Mouse (Mus musculus) kidney, adult 18-20 months (tissue): ENCODE data around the gene Mpl.

Experiments
- DNase-seq: peaks from one replicate; pipeline ENCODE4 v3.0.0; 2021

The Mpl gene

DNA sequence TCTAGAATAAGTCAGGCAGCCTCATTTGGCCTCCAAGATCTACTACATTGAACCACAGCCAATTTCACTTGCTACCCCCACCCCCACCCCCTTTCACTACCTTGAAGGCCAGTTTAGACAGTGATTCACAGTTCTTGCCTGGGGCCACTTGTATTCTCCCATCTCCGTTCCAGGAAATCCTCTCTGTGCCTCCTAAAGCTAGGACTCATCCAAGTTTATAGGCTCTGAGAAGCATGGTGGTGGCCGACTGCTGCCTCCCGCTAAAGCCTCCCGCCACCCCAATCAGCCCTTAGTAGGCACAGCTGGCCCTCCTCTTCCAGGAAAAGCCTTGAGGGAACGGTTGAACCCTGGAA, 29.9 kb downstream of the Mpl start:
- no peak for DNase-seq

DNA sequence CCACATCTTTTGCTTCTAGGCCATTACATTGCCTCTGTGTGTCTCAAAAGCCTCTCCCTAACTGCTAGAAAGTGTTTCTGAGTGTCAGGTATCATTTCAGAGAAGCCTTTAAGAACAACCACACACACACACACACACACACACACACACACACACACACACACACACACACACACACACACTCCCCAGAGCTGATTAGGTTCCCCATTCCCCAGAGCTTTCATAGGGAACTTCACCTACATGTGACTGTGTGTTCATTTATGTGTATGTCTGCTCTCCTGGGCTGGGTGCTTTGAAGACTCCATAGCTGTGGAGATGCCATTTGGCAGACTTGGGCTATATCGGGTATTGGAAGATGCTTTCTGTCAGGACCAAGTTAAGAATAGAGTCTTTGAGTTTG, 31.9 kb downstream of the Mpl start:
- DNase-seq, result no peak

DNA sequence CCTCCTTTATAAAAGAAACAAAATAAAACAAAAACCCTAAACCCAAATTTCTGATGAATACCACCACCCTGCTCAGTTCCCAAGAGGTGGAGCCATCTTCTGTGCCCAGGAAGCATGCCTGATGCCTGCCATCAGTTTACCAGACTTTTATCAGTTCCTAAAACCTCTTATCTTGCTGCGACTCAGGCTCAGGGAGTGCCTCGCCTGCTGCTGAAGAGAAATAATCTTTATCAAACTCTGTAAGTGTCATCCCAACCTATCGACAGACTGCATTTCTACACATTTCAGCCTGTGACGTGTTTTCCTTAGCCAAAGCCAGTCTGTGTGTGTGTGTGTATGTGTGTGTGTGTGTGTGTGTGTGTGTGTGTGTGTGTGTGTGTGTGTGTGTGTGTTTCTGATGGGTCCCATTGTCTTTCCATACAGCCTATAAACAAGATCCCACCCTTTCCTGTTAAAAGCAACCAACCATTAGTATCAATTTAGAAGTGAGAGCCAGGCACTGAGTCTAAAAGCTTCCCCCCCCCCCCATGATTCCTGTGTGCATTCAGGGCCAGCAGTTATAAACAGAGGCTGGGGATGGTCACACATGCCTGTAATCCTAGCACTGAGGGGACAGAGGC, 32.7 kb downstream of the Mpl start:
- DNase-seq, result no peak

DNA sequence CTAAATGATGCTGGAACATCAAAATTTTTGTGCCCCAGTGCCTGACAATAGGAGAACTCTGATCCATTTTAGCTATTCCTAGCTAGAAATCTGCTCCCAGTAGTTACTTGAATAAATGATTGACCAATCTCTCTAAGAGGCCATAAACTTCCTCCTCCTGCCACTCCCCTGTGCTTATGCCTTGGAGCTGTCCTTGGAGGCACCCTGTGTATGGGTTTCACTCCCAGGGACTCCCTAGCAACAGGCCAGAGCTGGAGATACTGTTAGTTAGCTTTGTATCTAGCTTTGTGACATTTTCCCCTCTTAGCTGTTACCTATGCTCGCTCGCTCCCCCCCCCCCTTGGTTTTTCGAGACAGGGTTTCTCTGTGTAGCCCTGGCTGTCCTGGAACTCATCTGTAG, 35.9 kb downstream of the Mpl start:
- DNase-seq, result no peak

- DNase-seq, result no peak
Observed at GRCm38 (mm10) chr4:118417112-118417797, 40.1 kb downstream of the Mpl start.

DNA sequence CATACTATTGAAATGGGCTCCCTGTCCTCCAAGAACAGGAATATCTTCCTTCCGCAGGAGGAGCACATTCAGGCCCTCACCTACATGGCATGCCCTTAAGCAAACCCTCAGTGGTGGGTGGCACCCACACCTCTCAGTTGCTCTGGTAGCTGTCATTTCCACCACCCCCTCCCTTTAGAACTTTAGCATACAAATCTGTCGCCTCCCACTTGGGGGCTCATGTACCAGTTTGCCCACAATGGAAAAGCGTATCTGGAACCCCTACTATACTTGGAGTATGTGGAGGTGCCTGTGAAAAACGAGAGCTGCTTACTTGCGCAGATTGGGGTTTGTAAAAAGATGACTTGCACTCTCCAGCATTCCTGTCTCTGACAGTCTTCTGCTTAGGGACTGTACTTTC, 41.0 kb downstream of the Mpl start:
- DNase-seq, result no peak

DNA sequence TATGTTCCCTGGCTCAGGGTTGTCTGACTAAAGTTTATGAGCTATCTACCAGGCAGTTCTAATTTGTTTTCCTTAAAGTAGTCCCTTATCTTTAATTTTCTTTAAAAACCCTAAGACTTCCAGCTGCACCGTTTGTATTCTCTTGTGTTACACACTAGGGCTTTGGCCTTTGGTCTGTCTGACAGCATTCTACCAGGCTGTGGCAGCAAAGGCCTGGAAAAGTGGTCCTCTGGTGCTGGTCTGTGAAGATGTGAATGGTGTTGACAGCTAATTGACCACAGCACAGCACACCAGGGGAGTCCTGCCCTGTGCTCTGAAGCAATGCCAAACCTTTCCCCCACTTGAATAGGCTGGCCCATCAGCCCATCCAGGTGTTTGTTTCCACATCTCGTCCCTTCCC, 41.5 kb downstream of the Mpl start:
- DNase-seq, result no peak

DNA sequence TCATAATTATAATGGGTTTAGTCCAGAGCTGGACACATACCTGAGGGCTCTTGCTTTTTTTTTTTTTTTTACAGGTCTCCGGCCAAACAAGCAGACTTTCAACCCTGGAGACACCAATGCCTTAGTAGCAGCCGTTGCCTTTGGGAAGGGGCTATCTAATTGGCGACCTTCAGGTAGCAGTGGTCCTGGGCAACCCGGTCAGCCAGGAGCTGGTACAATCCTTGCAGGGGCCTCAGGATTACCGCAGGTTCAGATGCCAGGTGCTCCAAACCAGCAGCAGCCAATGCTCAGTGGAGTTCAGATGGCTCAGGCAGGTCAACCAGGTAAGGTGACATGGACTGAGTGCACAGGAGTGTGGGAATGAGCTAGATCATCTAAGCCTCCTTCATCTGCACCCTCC, 43.8 kb downstream of the Mpl start:
- DNase-seq, result no peak

DNA sequence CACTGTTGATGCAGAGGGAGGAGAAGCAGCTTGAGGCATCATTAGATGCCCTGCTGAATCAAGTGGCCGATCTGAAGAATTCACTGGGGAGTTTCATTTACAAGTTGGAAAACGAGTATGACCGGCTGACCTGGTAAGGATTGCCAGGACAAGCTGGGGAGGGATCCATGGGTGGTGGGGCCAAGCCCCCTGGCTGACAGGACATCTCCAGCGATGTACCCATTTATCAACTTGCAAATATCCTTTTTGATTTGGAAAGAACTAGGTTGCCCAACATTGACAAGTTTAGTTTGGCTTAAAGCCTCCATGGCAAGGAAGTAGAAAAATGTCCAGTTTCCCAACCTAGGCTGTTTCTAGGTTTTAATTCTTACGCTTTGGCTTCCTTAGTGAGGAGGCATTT, 46.4 kb downstream of the Mpl start:
- no peak for DNase-seq

DNA sequence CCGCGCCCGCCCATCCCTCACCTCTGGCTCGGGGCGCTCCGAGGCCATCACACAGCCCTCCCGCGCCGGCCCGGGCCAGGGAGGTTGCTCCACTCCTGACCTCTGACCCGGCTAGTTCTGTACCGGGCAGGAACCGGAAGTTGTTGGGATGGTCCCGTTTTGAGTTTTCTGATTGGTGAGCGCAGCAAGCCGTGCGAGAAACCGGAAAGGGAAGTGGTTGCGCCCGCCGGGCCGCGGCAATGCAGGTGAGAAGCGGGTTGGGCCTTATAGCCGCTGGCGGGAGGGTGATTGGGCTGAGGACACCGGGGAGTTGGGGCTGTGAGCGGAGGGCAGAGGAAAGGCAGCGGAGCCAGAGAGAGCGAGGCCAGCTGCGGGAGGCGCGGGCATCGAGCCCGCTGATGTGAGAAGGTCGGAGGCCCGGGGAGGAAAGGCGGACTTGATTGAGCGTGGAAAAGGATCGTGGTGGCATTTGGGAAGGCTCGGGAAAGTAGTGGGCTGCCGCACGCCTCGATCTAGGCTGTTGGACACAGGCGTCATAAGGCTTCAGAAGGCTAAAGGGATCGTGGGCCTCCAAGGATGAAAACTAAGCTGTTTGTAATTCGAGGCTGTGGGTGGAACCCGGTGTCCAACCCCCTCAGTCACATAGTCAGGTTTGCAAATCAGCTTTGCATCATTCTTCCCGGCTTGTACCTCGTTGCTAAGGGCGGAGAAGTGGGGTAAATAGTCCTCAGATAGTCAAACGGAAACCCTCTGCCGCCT, 48.0 kb downstream of the Mpl start, which contains the start of the genes Szt2 and Med8:
Gene Szt2, minus strand, starts transcription at position 132 of the 759 bp plus-strand sequence.
Gene Med8, plus strand, starts transcription at position 196 of the 759 bp plus-strand sequence.
- peak; percentile 92 for DNase-seq

DNA sequence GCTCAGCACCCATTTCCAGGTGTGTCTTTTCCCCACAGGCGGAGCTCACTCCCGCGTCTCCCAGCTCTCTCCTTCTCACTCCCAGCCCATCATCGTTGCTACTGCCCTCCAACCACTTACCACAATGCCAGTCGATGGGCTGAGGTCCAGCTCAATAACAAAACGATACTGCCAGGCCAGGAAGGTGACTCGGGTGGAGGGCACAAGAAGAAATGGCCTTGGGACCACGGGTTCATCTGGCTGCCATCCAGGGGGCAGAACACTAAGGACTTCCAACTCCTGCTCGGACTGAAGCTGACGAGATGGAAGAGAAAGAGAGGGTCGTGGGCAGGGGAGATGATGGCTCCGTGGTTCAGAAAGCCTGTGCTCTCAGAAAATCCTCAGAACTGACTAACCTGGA, 54.6 kb downstream of the Mpl start:
- DNase-seq, result no peak

DNA sequence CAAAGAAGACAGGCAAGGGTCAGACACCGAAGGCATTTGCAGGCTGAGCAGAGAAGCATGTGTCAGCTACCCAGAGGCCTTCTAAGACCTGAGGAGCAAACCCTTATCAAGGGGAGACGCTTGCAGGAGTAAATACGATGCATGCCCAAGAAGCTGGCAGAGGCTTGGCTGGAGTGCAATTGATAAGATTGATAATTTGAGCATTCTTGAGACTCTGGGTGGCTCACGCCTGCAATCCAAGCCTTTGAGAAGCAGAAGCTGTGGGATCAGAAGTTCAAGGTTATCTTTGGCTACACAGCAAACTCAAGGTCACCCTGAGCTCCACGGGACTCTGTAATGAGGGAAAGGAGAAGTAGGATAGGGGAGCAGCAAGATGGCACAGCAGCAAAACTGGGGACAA, 55.4 kb downstream of the Mpl start:
- DNase-seq, result no peak

- no peak for DNase-seq
Observed at GRCm38 (mm10) chr4:118401421-118401820, 55.9 kb downstream of the Mpl start.

DNA sequence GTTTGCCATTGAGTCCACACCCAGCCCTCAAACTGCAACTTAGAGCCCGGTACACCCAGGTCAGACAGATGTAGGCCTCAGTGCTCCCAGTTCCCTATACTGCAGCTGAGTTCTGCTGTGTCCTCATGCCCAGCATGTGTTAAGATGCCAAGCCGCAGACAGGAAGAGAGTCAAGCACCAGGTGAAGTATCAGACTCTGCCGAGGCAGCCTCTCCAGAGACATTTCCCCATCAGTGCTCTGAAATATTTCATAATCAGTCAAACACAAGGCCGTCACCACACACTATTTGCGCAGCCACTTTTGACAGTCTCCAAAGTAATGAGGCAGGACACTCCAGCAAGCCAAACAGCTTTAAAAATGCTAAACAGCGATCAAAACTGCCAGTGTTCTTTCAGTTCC, 58.9 kb downstream of the Mpl start:
- no peak for DNase-seq

- DNase-seq, result peak; percentile 6
Observed at GRCm38 (mm10) chr4:118396433-118396832, 60.9 kb downstream of the Mpl start.

DNA sequence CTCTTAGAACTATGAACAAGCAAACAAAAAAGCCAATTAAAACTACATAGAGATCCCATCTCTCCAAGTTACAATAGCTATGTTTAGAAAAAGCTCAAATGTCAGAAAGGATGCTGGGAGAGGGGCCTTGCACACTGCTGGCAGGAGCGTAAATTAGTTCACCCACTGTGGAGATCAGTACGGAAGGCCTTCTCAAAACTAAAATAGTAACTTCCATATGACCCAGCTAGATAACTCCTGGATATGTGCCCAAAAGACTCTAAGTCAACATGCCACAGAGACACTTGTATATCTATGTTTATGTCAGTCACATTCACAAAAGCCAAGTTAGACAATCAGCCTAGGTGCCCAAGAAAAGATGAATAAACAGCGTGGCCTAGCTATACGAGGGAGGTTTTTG, 62.0 kb downstream of the Mpl start:
- no peak for DNase-seq

GRCm38 (mm10) chr4:118394505-118394904, 62.8 kb downstream of the Mpl start:
- DNase-seq, result no peak
